Mouse (Mus musculus) frontal cortex, postnatal 25 days (tissue): ENCODE measurements around the gene 1700034J05Rik.

Experiments
- DNase-seq, 2 experiments: peaks; one replicate each; pipeline ENCODE4 v3.0.0; 2022; ENCODE audit warnings: low spot score in 2 of 2

Gene 1700034J05Rik

DNA sequence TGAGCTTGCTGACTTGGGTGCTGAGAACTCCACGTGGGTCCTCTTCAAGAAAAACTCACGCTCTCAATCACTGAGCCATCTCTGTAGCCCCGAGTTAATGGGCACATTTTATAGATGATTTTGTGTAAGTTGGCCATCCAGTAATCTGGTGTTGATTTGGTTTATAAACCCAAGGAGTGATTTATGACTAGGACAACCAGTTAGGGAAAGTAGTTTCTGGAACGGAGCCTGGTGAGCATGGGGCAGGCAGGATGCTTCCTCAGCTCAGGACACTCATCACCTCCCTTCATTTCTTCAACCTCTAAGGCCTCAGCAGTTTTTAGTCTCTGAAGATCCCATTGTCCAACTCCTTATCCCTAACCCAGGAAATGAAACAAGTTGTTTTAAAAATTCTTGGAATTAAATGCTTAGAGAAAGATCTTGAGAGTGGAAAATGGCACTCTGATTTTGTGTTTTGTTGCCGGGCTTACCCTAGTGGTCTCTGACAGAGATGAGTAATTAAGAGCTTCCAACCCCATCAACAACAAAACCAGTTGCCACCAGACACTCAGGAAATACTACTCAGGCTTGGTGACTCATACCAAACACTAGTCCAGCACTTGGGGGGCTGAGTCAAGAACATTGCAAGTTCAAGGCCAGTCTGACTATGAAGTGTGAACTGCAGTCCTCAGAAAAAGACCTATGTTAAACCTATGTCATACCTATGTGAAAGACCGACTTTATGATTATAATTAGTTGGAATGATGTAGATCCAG, 9.4 kb upstream of the 1700034J05Rik start:
- no peak for DNase-seq

DNA sequence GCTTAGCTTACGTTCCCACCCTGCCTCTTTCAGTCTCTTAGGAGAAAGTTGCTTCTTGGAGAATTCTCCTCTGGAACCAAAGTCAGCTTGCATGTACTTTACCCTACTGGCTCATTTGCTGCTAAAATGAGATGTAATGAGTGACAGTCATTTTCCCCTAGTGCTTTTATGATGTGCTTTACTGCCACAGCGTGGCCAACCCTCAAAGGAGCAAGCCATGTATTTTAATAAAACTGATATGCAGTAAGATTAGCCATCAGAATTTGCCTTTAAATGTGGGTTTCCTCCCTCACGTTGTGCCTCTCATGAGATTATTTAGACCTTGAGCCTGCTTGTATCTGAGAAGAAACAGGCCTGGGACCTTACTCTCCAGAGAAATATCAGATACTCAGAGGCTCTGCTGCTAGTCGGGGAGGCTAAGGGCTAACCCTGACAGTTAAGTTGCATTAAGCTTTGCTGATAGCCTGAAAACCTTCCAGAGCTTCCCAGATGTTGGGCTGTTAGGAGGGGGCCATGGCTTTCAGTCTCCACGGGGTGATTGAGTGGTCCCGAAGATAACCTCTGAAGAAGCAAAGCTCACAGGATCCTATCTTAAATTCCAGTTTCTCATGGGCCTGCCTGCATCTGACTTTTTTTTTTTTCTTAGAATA, 7.7 kb upstream of the 1700034J05Rik start:
- no peak for DNase-seq

GRCm38 (mm10) chr6:146960956-146961355, 6.7 kb upstream of the 1700034J05Rik start:
- no peak for DNase-seq

DNA sequence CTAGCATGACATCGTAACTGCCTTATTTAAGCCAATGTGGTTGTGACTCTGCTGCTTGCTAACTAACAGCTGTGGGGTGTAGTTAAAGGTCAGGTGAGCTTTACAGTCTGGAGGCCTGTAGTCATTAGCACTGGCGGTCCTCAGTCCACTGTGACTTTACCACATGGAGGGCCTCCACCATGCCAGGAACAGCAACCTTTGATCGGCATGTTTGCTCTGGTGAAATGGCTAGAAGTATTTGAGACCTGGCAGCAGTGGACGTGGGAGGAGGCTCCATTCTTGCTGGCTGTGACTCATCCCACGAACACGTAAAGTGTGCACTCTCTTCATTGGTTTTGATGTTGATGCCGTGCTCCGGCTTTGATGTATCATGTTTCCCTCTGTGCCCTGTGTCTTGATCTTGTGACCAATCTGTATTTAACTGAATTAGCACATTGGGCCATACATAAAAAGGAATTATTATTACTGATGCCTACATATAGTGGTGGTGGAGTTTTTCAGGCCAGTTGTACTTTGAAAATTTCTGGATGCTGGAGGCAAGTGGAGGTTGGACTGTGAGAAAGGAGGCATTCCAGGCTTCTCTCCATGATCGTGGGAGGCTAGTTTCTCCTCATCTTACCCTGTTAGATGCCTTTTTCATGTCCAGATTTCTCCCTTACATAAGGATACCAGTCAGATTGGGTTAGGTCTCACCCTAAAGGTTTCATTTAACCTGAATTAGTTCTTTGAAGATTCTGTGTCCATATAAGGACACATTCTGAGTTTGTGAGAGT, 5.9 kb upstream of the 1700034J05Rik start:
- DNase-seq = no peak

GRCm38 (mm10) chr6:146958694-146959093, 4.5 kb upstream of the 1700034J05Rik start:
- DNase-seq = no peak

DNA sequence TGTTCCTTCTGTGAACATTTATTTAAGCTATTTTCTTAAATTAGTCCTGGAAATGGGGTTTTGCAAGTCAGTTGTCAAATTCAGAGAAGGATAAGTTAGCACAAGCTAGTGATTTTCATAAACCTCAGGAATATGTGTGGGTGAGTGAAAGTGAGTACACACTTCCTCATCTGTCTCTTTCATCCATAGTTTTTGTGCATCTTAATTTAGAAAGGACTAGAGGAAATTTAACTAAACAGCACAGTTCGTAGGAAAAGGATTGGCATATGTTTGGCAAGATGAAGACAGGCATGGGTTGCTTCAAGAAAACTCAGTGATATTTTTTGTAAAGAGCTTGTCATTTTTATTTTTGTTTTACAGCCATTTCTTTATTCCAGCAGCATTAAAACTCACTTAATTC, 2.7 kb upstream of the 1700034J05Rik start:
- no peak for DNase-seq

- DNase-seq = peak in 1 of 2 experiments; percentile 25
Observed at GRCm38 (mm10) chr6:146955896-146956295, 1.7 kb upstream of the 1700034J05Rik start.

DNA sequence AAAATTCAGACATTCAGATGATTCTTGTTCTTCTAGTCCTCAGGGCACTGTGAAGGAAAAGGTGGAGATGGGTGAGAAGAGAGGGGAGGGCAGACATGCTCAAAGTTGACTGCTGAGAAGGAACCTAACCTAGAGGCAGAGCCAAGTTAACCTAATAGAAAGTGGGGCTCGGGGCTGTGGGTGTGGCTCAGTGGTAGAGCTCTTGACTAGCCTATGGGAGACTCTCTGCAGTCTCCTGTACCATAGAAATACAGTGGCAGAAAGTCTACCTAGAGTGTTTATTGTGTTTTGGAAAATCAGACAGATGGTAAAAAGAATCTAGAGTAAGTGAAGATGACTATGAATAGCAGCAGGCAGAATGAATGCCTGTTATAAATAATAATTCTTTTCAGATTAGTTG, 1.3 kb upstream of the 1700034J05Rik start:
- DNase-seq = no peak

GRCm38 (mm10) chr6:146950454-146950832, 3.8 kb downstream of the 1700034J05Rik start:
- no peak for DNase-seq

- no peak for DNase-seq
Observed at GRCm38 (mm10) chr6:146949682-146950453, 4.4 kb downstream of the 1700034J05Rik start.

- no peak for DNase-seq
Observed at GRCm38 (mm10) chr6:146947186-146947585, 7.0 kb downstream of the 1700034J05Rik start.

DNA sequence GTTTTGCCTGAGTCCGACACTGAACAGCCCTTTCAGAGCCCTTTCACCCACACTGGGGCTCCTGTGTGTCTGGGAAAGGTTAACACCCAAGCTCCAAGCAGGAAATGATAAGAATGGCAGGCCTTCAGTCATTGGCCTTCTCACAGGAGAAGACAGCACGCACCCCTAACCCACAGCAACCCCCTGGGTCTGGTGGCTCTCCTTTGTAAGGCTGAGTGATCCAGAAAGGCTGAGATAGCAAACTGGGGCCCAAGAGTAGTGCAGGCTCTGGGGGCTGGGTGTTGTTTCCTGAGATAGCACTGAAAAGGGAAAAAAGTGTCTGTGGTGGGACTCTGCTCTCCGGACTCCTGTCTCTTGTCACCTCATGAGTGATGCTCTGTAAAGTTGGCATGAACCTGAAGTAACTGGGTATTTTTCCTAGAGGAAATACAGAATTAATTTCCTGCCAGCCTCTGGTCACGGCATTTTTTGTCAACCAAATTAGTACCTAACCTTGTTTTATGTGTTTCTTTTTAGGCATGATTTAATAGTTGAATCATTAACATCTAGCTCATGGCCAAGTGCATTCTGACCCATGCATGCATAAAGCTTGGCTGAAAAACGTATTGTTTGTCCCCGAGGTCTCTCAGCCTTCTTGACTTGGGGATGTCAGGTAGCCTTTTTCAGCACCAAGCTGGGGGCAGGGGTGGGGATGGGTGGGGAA, 7.7 kb downstream of the 1700034J05Rik start:
- no peak for DNase-seq

GRCm38 (mm10) chr6:146944830-146945229, 9.4 kb downstream of the 1700034J05Rik start:
- no peak for DNase-seq

DNA sequence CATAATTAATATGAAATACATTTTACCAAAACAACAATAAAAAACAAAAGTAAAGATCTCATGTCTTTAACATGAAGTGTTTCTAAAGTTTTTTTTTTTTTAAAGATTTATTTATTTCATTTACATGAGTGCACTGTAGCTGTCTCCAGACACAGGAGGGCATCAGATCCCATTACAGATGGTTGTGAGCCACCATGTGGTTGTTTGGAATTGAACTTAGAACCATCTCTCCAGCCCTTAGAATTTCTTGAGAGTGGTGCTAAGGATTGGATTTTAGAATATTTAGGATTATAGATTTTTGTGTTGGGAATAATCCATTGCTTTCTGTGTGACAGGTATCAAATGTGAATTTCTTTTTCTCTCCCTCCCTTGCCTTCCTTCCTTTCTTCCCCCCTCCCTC, 10.2 kb downstream of the 1700034J05Rik start:
- DNase-seq = no peak

- DNase-seq = no peak
Observed at GRCm38 (mm10) chr6:146941505-146942275, 12.5 kb downstream of the 1700034J05Rik start.

GRCm38 (mm10) chr6:146939026-146939425, 15.2 kb downstream of the 1700034J05Rik start:
- no peak for DNase-seq

DNA sequence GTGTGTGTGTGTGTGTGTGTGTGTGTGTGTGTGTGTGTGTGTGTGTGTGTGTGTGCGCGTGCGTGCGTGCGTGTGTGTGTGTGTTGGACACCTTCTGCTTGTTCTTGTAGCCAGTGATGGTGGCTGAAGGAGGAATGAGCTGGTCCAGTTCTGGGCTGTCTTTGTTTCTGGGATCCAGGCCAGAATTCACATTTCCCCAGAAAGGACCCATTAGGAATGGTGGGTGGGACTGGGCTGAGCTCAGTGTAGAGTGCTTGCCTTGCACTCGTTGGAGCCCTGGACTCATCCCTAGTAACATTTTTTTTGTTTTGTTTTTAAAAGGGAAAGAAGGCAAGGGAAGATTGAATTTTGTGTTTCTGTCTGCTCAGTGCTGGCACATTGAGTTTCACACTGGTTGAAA, 18.3 kb downstream of the 1700034J05Rik start:
- DNase-seq = no peak

DNA sequence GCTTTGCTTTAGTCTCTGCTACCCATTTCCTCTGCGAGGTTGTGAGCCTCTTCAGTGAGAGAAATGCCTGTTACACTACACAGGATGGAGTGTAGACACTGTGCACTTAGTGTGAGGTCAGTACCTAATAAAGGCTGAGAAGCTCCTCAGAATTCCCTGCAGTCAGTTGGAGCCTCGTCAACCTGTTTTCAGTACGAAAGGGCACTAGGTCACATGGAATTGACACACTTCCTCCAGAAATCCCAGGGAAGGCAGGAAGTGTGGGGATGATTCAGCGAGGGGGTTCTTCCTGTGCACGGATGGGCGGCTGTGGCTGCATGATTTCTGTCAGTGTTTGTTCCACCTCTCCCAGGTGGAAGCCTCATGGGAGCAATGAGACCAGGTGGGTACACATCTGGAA, 21.1 kb downstream of the 1700034J05Rik start:
- no peak for DNase-seq

DNA sequence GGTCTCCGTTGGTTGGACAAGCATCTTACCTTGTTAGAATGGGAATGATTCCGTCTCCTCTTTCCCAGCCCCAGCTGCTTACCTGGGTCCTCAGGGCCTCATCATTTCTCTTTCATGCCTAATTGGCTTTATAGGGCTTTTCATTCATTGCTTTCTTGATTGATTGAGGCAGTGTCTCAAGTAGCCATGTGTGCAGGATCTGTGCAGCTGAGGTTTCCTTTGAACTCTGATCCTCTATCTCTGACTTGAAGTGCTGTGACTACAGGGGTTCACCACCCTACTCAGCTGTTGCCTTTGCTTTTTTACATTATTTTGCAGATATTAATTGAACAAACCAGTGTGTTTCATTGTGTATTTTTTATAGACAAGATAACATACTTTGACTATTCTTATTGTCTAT, 25.2 kb downstream of the 1700034J05Rik start:
- no peak for DNase-seq

DNA sequence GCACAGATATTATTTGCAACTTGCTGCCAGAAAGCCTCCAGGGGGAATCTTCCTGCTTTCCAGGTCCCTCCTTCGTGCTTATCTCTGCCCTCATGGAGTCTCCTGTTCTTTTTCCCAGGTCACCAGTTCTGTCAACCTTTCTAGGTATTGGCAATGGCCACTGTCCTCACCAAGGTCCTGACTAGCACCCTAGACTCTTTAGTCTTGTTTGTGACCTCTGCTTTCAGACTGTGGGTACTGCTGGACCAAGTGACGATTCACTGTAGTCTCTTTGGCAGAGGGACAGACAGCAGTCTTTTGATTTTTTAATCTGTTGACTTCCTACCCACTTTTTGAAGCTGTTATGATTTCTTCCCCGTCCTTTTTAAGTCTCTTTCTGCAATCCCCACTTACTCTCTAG, 26.1 kb downstream of the 1700034J05Rik start:
- no peak for DNase-seq
